Mouse (Mus musculus): ENCODE measurements around the gene Gm17304. TPM values are rescaled to one million over a fixed set of nuclear protein-coding genes. Genes with fewer than 3 reads are reported as not detected.

Gm17304 gene
- polyA plus RNA-seq, 1 experiment from 2014 or later, result not detected

GRCm38 (mm10) chr5:106639627-106640026 is 30.7 kb downstream of the Gm17304 start:
- Histone ChIP-seq H3K36me3 (ENCODE audit: control insufficient read depth, insufficient read depth, low read length) (peaks cover 38% of the 10 kb centered on the region), H3K4me1 (ENCODE audit: control insufficient read depth, insufficient read depth, low read length) (no peaks in the 10 kb centered on the region), H3K27ac (replicated peaks; ENCODE audit: low read depth, low read length) (no peak overlapping the region), H3K27me3 (replicated peaks; ENCODE audit: control insufficient read depth, insufficient read depth, low read length) (no peaks in the 10 kb centered on the region), H3K9me3 (ENCODE audit: control insufficient read depth, low read length) (no peaks in the 10 kb centered on the region), H3K4me2 (ENCODE audit: low read depth, low read length) (no peak overlapping the region), H3K9ac (ENCODE audit: low read depth, low read length) (no peak overlapping the region), H3K4me3 (ENCODE audit: low read depth, low read length) (no peak overlapping the region)
- ATAC-seq (ENCODE audit: low read depth) (no peak), DNase-seq (ENCODE audit: low spot score) (no peak)
- WGBS, result 89% methylated on average over 2 of the region's 2 CpGs

GRCm38 (mm10) chr5:106640235-106640809 is 31.4 kb downstream of the Gm17304 start:
- no peak overlapping the region for H3K4me3 ChIP-seq (ENCODE audit: low read depth, low read length)
- ATAC-seq (ENCODE audit: low read depth) (no peak), DNase-seq (ENCODE audit: low spot score) (no peak)
- H3K9me3 ChIP-seq (ENCODE audit: control insufficient read depth, low read length), result no peaks in the 10 kb centered on the region
- no peak overlapping the region for H3K9ac ChIP-seq (ENCODE audit: low read depth, low read length)
- H3K4me2 ChIP-seq (ENCODE audit: low read depth, low read length), result no peak overlapping the region
- 77% methylated on average over 5 of the region's 5 CpGs for WGBS
- no peak overlapping the region for H3K27ac ChIP-seq (replicated peaks; ENCODE audit: low read depth, low read length)
- no peaks in the 10 kb centered on the region for H3K4me1 ChIP-seq (ENCODE audit: control insufficient read depth, insufficient read depth, low read length)
- H3K36me3 ChIP-seq (ENCODE audit: control insufficient read depth, insufficient read depth, low read length), result peaks cover 31% of the 10 kb centered on the region
- H3K27me3 ChIP-seq (replicated peaks; ENCODE audit: control insufficient read depth, insufficient read depth, low read length), result no peaks in the 10 kb centered on the region

- 78% methylated on average over 3 of the region's 3 CpGs for WGBS
- Histone ChIP-seq H3K9ac (ENCODE audit: low read depth, low read length) (no peak overlapping the region), H3K9me3 (ENCODE audit: control insufficient read depth, low read length) (no peaks in the 10 kb centered on the region), H3K27ac (replicated peaks; ENCODE audit: low read depth, low read length) (no peak overlapping the region), H3K4me2 (ENCODE audit: low read depth, low read length) (no peak overlapping the region), H3K4me1 (ENCODE audit: control insufficient read depth, insufficient read depth, low read length) (no peaks in the 10 kb centered on the region), H3K36me3 (ENCODE audit: control insufficient read depth, insufficient read depth, low read length) (peaks cover 15% of the 10 kb centered on the region), H3K4me3 (ENCODE audit: low read depth, low read length) (no peak overlapping the region), H3K27me3 (replicated peaks; ENCODE audit: control insufficient read depth, insufficient read depth, low read length) (no peaks in the 10 kb centered on the region)
- ATAC-seq (ENCODE audit: low read depth) (no peak), DNase-seq (ENCODE audit: low spot score) (no peak)
Observed at GRCm38 (mm10) chr5:106641876-106642275, 33.0 kb downstream of the Gm17304 start.

GRCm38 (mm10) chr5:106643434-106643833 is 34.5 kb downstream of the Gm17304 start:
- 81% methylated on average over 4 of the region's 4 CpGs for WGBS

GRCm38 (mm10) chr5:106649441-106649840 is 40.5 kb downstream of the Gm17304 start:
- Histone ChIP-seq H3K4me2 (ENCODE audit: low read depth, low read length) (no peak overlapping the region), H3K27ac (replicated peaks; ENCODE audit: low read depth, low read length) (no peak overlapping the region), H3K4me3 (ENCODE audit: low read depth, low read length) (no peak overlapping the region), H3K27me3 (replicated peaks; ENCODE audit: control insufficient read depth, insufficient read depth, low read length) (no peaks in the 10 kb centered on the region), H3K36me3 (ENCODE audit: control insufficient read depth, insufficient read depth, low read length) (peaks cover 15% of the 10 kb centered on the region; the same call in 1 of the 2 replicates), H3K4me1 (ENCODE audit: control insufficient read depth, insufficient read depth, low read length) (no peaks in the 10 kb centered on the region), H3K9me3 (ENCODE audit: control insufficient read depth, low read length) (no peaks in the 10 kb centered on the region), H3K9ac (ENCODE audit: low read depth, low read length) (no peak overlapping the region)
- ATAC-seq (ENCODE audit: low read depth) (no peak), DNase-seq (ENCODE audit: low spot score) (no peak)

More at GRCm38 (mm10) chr5:106643434-106643833, 34.5 kb downstream of the Gm17304 start:
- Histone ChIP-seq H3K27me3 (replicated peaks; ENCODE audit: control insufficient read depth, insufficient read depth, low read length) (no peaks in the 10 kb centered on the region), H3K9me3 (ENCODE audit: control insufficient read depth, low read length) (no peaks in the 10 kb centered on the region), H3K4me3 (ENCODE audit: low read depth, low read length) (no peak overlapping the region), H3K4me2 (ENCODE audit: low read depth, low read length) (no peak overlapping the region), H3K36me3 (ENCODE audit: control insufficient read depth, insufficient read depth, low read length) (no peaks in the 10 kb centered on the region), H3K4me1 (ENCODE audit: control insufficient read depth, insufficient read depth, low read length) (no peaks in the 10 kb centered on the region), H3K27ac (replicated peaks; ENCODE audit: low read depth, low read length) (no peak overlapping the region), H3K9ac (ENCODE audit: low read depth, low read length) (no peak overlapping the region)
- DNase-seq (ENCODE audit: low spot score), result no peak
- no peak for ATAC-seq (ENCODE audit: low read depth)

GRCm38 (mm10) chr5:106649995-106650394 is 41.1 kb downstream of the Gm17304 start:
- H3K27me3 ChIP-seq (replicated peaks; ENCODE audit: control insufficient read depth, insufficient read depth, low read length), result no peaks in the 10 kb centered on the region
- H3K36me3 ChIP-seq (ENCODE audit: control insufficient read depth, insufficient read depth, low read length), result peaks cover 18% of the 10 kb centered on the region; the same call in 1 of the 2 replicates
- H3K9me3 ChIP-seq (ENCODE audit: control insufficient read depth, low read length), result no peaks in the 10 kb centered on the region
- H3K27ac ChIP-seq (replicated peaks; ENCODE audit: low read depth, low read length), result no peak overlapping the region
- no peaks in the 10 kb centered on the region for H3K4me1 ChIP-seq (ENCODE audit: control insufficient read depth, insufficient read depth, low read length)
- H3K4me3 ChIP-seq (ENCODE audit: low read depth, low read length), result no peak overlapping the region
- DNase-seq (ENCODE audit: low spot score) (no peak), ATAC-seq (ENCODE audit: low read depth) (no peak)
- no peak overlapping the region for H3K4me2 ChIP-seq (ENCODE audit: low read depth, low read length)
- H3K9ac ChIP-seq (ENCODE audit: low read depth, low read length), result no peak overlapping the region

- Histone ChIP-seq H3K4me2 (ENCODE audit: low read depth, low read length) (no peak overlapping the region), H3K27me3 (replicated peaks; ENCODE audit: control insufficient read depth, insufficient read depth, low read length) (no peaks in the 10 kb centered on the region), H3K9ac (ENCODE audit: low read depth, low read length) (no peak overlapping the region), H3K4me1 (ENCODE audit: control insufficient read depth, insufficient read depth, low read length) (no peaks in the 10 kb centered on the region), H3K9me3 (ENCODE audit: control insufficient read depth, low read length) (no peaks in the 10 kb centered on the region), H3K27ac (replicated peaks; ENCODE audit: low read depth, low read length) (no peak overlapping the region), H3K36me3 (ENCODE audit: control insufficient read depth, insufficient read depth, low read length) (peaks cover 23% of the 10 kb centered on the region), H3K4me3 (ENCODE audit: low read depth, low read length) (no peak overlapping the region)
- DNase-seq (ENCODE audit: low spot score) (no peak), ATAC-seq (ENCODE audit: low read depth) (no peak)
- 81% methylated on average over 4 of the region's 4 CpGs for WGBS
Observed at GRCm38 (mm10) chr5:106652220-106652753, 43.4 kb downstream of the Gm17304 start.

- Histone ChIP-seq H3K27ac (replicated peaks; ENCODE audit: low read depth, low read length) (no peak overlapping the region), H3K9me3 (ENCODE audit: control insufficient read depth, low read length) (no peaks in the 10 kb centered on the region), H3K36me3 (ENCODE audit: control insufficient read depth, insufficient read depth, low read length) (peaks cover 23% of the 10 kb centered on the region), H3K4me3 (ENCODE audit: low read depth, low read length) (no peak overlapping the region), H3K4me1 (ENCODE audit: control insufficient read depth, insufficient read depth, low read length) (no peaks in the 10 kb centered on the region), H3K27me3 (replicated peaks; ENCODE audit: control insufficient read depth, insufficient read depth, low read length) (no peaks in the 10 kb centered on the region), H3K9ac (ENCODE audit: low read depth, low read length) (no peak overlapping the region), H3K4me2 (ENCODE audit: low read depth, low read length) (no peak overlapping the region)
- WGBS, result 83% methylated on average over 3 of the region's 3 CpGs
- ATAC-seq (ENCODE audit: low read depth) (no peak), DNase-seq (ENCODE audit: low spot score) (no peak)
Observed at GRCm38 (mm10) chr5:106652790-106653328, 44.0 kb downstream of the Gm17304 start.
